Mouse (Mus musculus): ENCODE results near the gene Tmem237. TPM values are rescaled to one million over a fixed set of nuclear protein-coding genes. Genes with fewer than 3 reads are reported as not detected.

Tmem237 gene
- polyA plus RNA-seq, 1 experiment from 2014 or later, result 49.9 TPM

DNA sequence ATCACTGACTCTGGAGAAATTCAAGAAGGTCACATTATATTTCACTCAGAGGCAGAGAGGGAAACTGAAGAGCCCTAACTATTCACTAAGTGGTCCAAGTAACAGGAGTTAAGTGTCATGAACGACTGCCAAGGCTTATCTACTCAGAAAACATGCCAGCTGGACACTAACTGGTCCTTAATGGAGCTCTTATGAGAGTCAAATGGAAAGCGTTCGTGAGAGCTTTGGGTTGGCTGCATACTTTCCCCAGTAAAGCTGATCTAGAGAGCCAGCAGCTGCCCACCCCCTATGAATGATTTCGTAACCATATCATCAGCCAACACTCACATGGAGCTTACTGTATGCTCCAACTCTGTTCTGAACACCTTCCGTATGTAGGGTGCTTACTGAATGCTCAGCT lies 14.2 kb upstream of the Tmem237 start:
- Histone ChIP-seq H3K4me2 (replicated peaks; ENCODE audit: low read depth, low read length) (no peak overlapping the region), H3K9me3 (ENCODE audit: control insufficient read depth, low read length) (no peaks in the 10 kb centered on the region), H3K36me3 (ENCODE audit: control insufficient read depth, insufficient read depth, low read length) (no peaks in the 10 kb centered on the region), H3K4me1 (ENCODE audit: control insufficient read depth, insufficient read depth, low read length) (no peaks in the 10 kb centered on the region), H3K4me3 (ENCODE audit: low read length) (no peak overlapping the region), H3K9ac (ENCODE audit: low read depth, low read length) (no peak overlapping the region), H3K27ac (ENCODE audit: low read depth, low read length) (no peak overlapping the region), H3K27me3 (ENCODE audit: control insufficient read depth, insufficient read depth, low read length) (no peaks in the 10 kb centered on the region)
- WGBS, result 62% methylated on average over 5 of the region's 5 CpGs
- ATAC-seq (ENCODE audit: low FRiP score, low TSS enrichment), result no peak

DNA sequence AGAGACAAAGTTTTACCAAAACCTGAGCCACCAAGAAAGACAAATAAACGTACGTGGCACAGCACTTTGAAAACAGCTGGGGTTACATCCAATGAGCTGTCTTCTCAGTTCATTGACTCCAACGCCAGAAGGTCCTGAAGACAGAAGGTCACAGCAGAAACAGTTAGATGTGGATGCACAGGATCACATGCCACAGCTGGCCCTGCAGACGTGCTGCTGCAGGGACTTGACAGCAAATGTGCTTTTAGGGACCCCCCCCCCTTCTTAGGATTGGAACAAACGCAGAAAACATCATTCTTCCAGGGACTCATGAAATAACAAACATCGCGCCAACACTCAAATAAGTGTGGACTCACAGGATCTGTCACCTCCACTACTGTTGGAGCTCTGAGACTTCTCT lies 8.7 kb upstream of the Tmem237 start:
- no peak for ATAC-seq (ENCODE audit: low FRiP score, low TSS enrichment)
- H3K4me2 ChIP-seq (replicated peaks; ENCODE audit: low read depth, low read length), result no peak overlapping the region
- no peaks in the 10 kb centered on the region for H3K36me3 ChIP-seq (ENCODE audit: control insufficient read depth, insufficient read depth, low read length)
- H3K9ac ChIP-seq (ENCODE audit: low read depth, low read length), result no peak overlapping the region
- H3K27ac ChIP-seq (ENCODE audit: low read depth, low read length), result no peak overlapping the region
- H3K27me3 ChIP-seq (ENCODE audit: control insufficient read depth, insufficient read depth, low read length), result no peaks in the 10 kb centered on the region
- H3K4me1 ChIP-seq (ENCODE audit: control insufficient read depth, insufficient read depth, low read length), result no peaks in the 10 kb centered on the region
- H3K4me3 ChIP-seq (ENCODE audit: low read length), result no peak overlapping the region
- 43% methylated on average over 7 of the region's 7 CpGs for WGBS
- no peaks in the 10 kb centered on the region for H3K9me3 ChIP-seq (ENCODE audit: control insufficient read depth, low read length)

DNA sequence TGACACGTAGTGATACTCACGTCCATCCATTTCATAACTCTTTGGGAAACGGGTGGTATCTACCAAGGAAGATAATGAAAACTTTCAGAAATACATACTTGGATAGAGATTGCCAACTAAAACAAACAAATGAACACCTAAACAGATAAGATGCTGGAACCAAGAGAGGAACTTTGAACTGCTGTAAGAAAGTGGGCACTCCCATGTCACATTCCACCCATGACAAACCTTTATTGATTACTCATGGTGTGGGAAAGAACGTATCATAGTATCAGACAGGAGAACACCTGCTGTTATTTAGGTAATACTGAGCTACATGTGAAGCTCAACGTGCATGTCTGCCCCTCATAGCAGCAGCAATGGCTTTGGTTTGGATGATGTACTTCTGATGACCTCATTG lies 5.3 kb upstream of the Tmem237 start:
- Histone ChIP-seq H3K4me3 (ENCODE audit: low read length) (no peak overlapping the region), H3K9me3 (ENCODE audit: control insufficient read depth, low read length) (no peaks in the 10 kb centered on the region), H3K4me2 (replicated peaks; ENCODE audit: low read depth, low read length) (no peak overlapping the region), H3K36me3 (ENCODE audit: control insufficient read depth, insufficient read depth, low read length) (no peaks in the 10 kb centered on the region), H3K27ac (ENCODE audit: low read depth, low read length) (no peak overlapping the region), H3K4me1 (ENCODE audit: control insufficient read depth, insufficient read depth, low read length) (no peaks in the 10 kb centered on the region), H3K27me3 (ENCODE audit: control insufficient read depth, insufficient read depth, low read length) (no peaks in the 10 kb centered on the region), H3K9ac (ENCODE audit: low read depth, low read length) (no peak overlapping the region)
- no peak for ATAC-seq (ENCODE audit: low FRiP score, low TSS enrichment)
- WGBS, result 89% methylated on average over 5 of the region's 5 CpGs

DNA sequence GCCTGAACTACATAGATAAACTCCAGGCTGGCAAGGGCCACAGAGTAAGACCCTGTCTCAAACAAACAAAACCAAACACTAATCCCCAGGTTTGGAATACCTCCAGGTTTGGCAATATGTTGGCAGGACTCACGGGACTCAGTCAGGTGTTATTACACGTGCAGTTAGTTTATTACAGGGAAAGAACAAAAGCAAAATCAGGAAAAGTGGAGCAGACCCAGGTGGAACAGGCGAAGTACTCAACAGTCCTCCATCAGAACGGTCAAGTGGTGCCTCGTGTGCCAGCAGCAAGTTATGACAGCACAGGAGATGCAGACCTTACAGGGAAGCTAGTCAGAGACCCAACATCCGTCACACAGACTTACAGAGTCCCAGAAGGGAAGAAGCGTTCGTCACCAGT lies 9.7 kb downstream of the Tmem237 start:
- H3K36me3 ChIP-seq (ENCODE audit: control insufficient read depth, insufficient read depth, low read length), result peaks cover 41% of the 10 kb centered on the region; the same call in 1 of the 2 replicates
- 79% methylated on average over 8 of the region's 8 CpGs for WGBS

DNA sequence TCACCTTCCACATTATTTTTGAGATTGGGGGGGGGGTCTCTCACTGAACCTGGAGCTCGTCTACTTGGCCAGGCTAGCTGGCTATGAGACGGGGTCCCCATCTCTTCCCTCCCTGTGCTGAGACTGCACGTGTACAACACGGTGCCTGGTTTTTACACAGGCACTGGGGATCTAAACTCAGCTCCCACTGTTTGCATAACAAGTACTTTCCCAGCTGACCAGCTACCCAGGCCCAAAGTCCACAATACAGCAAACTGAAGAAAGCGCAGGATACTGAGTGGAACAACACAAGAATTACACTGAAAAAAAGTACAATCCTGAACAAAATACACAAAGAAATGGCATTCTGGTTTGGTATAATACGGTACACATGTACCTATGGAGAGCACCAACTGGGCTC lies 18.1 kb downstream of the Tmem237 start:
- no peak overlapping the region for H3K4me3 ChIP-seq (ENCODE audit: low read length)
- no peak overlapping the region for H3K9ac ChIP-seq (ENCODE audit: low read depth, low read length)
- no peaks in the 10 kb centered on the region for H3K27me3 ChIP-seq (ENCODE audit: control insufficient read depth, insufficient read depth, low read length)
- no peak overlapping the region for H3K27ac ChIP-seq (ENCODE audit: low read depth, low read length)
- no peaks in the 10 kb centered on the region for H3K9me3 ChIP-seq (ENCODE audit: control insufficient read depth, low read length)
- H3K4me2 ChIP-seq (replicated peaks; ENCODE audit: low read depth, low read length), result no peak overlapping the region
- H3K36me3 ChIP-seq (ENCODE audit: control insufficient read depth, insufficient read depth, low read length), result peaks cover 23% of the 10 kb centered on the region
- ATAC-seq (ENCODE audit: low FRiP score, low TSS enrichment), result no peak
- WGBS, result 94% methylated on average over 6 of the region's 6 CpGs
- no peaks in the 10 kb centered on the region for H3K4me1 ChIP-seq (ENCODE audit: control insufficient read depth, insufficient read depth, low read length)

More for the DNA sequence above, 9.7 kb downstream of the Tmem237 start:
- ATAC-seq (ENCODE audit: low FRiP score, low TSS enrichment), result no peak
- H3K4me2 ChIP-seq (replicated peaks; ENCODE audit: low read depth, low read length), result no peak overlapping the region
- no peaks in the 10 kb centered on the region for H3K4me1 ChIP-seq (ENCODE audit: control insufficient read depth, insufficient read depth, low read length)
- no peak overlapping the region for H3K4me3 ChIP-seq (ENCODE audit: low read length)
- H3K27ac ChIP-seq (ENCODE audit: low read depth, low read length), result no peak overlapping the region
- H3K27me3 ChIP-seq (ENCODE audit: control insufficient read depth, insufficient read depth, low read length), result no peaks in the 10 kb centered on the region
- H3K9me3 ChIP-seq (ENCODE audit: control insufficient read depth, low read length), result no peaks in the 10 kb centered on the region
- no peak overlapping the region for H3K9ac ChIP-seq (ENCODE audit: low read depth, low read length)

DNA sequence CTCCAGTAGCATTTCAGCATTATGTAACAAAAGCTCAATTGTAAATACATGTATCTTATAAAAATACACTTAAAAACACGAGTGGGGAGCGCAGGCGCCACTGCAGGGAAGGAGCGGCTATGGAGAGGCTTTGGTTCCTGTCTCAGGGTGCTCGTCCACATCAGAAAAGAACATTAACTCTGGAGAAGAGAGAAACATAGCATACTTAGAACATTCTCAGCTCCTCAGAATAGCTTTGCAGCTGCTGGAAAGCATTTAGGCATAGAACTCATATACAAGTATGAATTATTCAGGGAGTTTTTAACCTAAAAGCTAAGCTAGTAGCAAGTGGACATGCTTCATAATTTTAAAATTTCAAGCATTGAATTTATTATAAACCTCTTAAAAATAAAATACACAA lies 19.2 kb downstream of the Tmem237 start:
- H3K27me3 ChIP-seq (ENCODE audit: control insufficient read depth, insufficient read depth, low read length), result no peaks in the 10 kb centered on the region
- no peaks in the 10 kb centered on the region for H3K9me3 ChIP-seq (ENCODE audit: control insufficient read depth, low read length)
- H3K4me1 ChIP-seq (ENCODE audit: control insufficient read depth, insufficient read depth, low read length), result no peaks in the 10 kb centered on the region
- no peak overlapping the region for H3K9ac ChIP-seq (ENCODE audit: low read depth, low read length)
- no peak overlapping the region for H3K4me2 ChIP-seq (replicated peaks; ENCODE audit: low read depth, low read length)
- 94% methylated on average over 5 of the region's 5 CpGs for WGBS
- H3K4me3 ChIP-seq (ENCODE audit: low read length), result no peak overlapping the region
- no peak for ATAC-seq (ENCODE audit: low FRiP score, low TSS enrichment)
- no peak overlapping the region for H3K27ac ChIP-seq (ENCODE audit: low read depth, low read length)
- H3K36me3 ChIP-seq (ENCODE audit: control insufficient read depth, insufficient read depth, low read length), result peaks cover 18% of the 10 kb centered on the region

DNA sequence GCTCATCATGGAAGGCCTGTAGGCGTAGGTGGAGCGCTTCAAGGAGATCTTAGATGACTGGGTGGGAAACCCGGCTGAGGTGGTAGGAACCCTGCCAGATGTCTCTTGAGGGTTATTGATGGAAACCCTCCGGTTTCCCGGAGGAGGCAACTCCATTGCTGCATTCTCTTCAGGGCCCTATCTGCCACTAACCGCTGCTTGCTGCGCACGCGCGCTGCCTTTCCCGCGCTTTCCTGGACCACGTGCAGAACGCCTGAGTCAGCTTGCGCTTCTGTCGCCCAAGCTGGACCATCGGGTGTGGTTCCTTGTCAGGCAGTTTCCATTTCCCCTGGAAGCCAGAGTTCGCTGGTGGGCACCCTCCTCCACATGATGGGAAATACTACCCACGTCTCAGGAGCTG lies 25.5 kb downstream of the Tmem237 start, which contains the start of gene C2cd6:
TSS of gene C2cd6 (minus strand) at position 196 of the 400 bp plus-strand sequence.
- no peaks in the 10 kb centered on the region for H3K36me3 ChIP-seq (ENCODE audit: control insufficient read depth, insufficient read depth, low read length)
- H3K9ac ChIP-seq (ENCODE audit: low read depth, low read length), result no peak within 1 kb of the TSS
- H3K4me1 ChIP-seq (ENCODE audit: control insufficient read depth, insufficient read depth, low read length), result no peaks in the 10 kb centered on the region
- no peak within 1 kb of the TSS for H3K4me2 ChIP-seq (replicated peaks; ENCODE audit: low read depth, low read length)
- H3K4me3 ChIP-seq (ENCODE audit: low read length), result no peak within 1 kb of the TSS
- H3K27ac ChIP-seq (ENCODE audit: low read depth, low read length), result no peak within 1 kb of the TSS
- no peaks in the 10 kb centered on the region for H3K9me3 ChIP-seq (ENCODE audit: control insufficient read depth, low read length)
- no peaks in the 10 kb centered on the region for H3K27me3 ChIP-seq (ENCODE audit: control insufficient read depth, insufficient read depth, low read length)
- no peak for ATAC-seq (ENCODE audit: low FRiP score, low TSS enrichment)
- 92% methylated on average over 19 of the region's 19 CpGs for WGBS

DNA sequence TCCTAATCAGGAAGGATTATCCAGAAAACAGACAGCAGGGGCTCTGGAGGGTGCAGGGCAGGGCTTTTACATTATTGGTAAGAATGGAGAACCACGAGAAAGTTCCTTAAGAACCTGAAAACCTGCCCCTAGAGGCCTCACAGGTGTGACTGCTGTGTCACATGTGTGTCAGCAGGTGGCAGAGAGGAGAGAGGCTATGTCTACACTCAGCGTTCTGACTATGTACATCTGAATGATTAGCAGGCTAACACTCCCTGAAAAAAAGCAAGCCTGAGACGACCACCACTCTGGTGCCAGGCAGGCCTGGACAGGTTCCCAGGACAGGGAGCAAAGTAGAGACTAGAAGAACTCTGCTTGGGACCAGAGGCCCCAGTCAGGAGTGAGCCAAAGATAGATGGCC lies 49.3 kb downstream of the Tmem237 start:
- H3K27ac ChIP-seq (ENCODE audit: low read depth, low read length), result no peak overlapping the region
- no peaks in the 10 kb centered on the region for H3K9me3 ChIP-seq (ENCODE audit: control insufficient read depth, low read length)
- WGBS, result 34% methylated on average over 3 of the region's 3 CpGs
- H3K9ac ChIP-seq (ENCODE audit: low read depth, low read length), result no peak overlapping the region
- H3K4me1 ChIP-seq (ENCODE audit: control insufficient read depth, insufficient read depth, low read length), result no peaks in the 10 kb centered on the region
- H3K36me3 ChIP-seq (ENCODE audit: control insufficient read depth, insufficient read depth, low read length), result no peaks in the 10 kb centered on the region
- no peaks in the 10 kb centered on the region for H3K27me3 ChIP-seq (ENCODE audit: control insufficient read depth, insufficient read depth, low read length)
- H3K4me2 ChIP-seq (replicated peaks; ENCODE audit: low read depth, low read length), result no peak overlapping the region
- H3K4me3 ChIP-seq (ENCODE audit: low read length), result no peak overlapping the region
- no peak for ATAC-seq (ENCODE audit: low FRiP score, low TSS enrichment)

DNA sequence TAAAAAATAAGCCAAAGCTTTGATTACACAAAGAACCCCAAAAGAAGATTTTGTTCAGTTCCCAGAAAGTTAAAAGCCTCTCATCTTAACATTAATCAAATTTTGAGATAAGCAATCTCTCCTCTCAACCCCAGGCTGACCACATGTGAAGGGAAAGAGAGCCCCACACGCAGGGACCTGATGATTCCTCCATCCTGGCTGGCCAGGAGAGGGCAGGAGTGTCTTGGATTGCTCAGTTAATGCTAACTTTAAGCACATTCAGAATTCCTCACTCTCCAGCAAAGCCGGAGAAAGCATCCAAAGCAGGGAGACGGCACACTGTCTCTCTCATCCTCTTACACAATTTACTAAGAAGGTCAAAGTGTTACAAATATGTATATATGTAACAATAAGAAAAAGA lies 52.2 kb downstream of the Tmem237 start:
- Histone ChIP-seq H3K4me2 (replicated peaks; ENCODE audit: low read depth, low read length) (no peak overlapping the region), H3K4me3 (ENCODE audit: low read length) (no peak overlapping the region), H3K36me3 (ENCODE audit: control insufficient read depth, insufficient read depth, low read length) (no peaks in the 10 kb centered on the region), H3K4me1 (ENCODE audit: control insufficient read depth, insufficient read depth, low read length) (no peaks in the 10 kb centered on the region), H3K27ac (ENCODE audit: low read depth, low read length) (no peak overlapping the region), H3K9ac (ENCODE audit: low read depth, low read length) (no peak overlapping the region), H3K27me3 (ENCODE audit: control insufficient read depth, insufficient read depth, low read length) (no peaks in the 10 kb centered on the region), H3K9me3 (ENCODE audit: control insufficient read depth, low read length) (no peaks in the 10 kb centered on the region)
- no peak for ATAC-seq (ENCODE audit: low FRiP score, low TSS enrichment)
- 6% methylated on average over 3 of the region's 3 CpGs for WGBS

DNA sequence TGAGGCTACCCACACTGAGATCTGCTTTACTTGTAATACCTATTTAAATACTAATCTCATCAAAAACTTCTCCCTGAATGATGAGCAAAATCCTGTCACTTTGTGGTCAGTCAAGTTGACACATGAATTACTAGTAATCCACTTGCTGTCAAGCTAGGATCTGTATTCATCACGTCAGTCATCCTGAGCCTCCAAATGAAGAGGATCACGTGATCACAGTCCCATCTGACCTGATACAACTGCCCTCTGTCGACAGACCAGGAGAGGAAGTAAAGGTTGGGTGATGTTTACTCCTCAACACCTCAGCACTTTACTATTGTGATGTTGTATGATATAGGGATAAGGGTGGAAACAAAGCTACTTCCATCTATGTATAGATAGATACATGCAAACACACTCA lies 56.5 kb downstream of the Tmem237 start:
- Histone ChIP-seq H3K27ac (ENCODE audit: low read depth, low read length) (no peak overlapping the region), H3K36me3 (ENCODE audit: control insufficient read depth, insufficient read depth, low read length) (no peaks in the 10 kb centered on the region), H3K9me3 (ENCODE audit: control insufficient read depth, low read length) (no peaks in the 10 kb centered on the region), H3K9ac (ENCODE audit: low read depth, low read length) (no peak overlapping the region), H3K27me3 (ENCODE audit: control insufficient read depth, insufficient read depth, low read length) (no peaks in the 10 kb centered on the region), H3K4me2 (replicated peaks; ENCODE audit: low read depth, low read length) (no peak overlapping the region), H3K4me3 (ENCODE audit: low read length) (no peak overlapping the region), H3K4me1 (ENCODE audit: control insufficient read depth, insufficient read depth, low read length) (no peaks in the 10 kb centered on the region)
- no peak for ATAC-seq (ENCODE audit: low FRiP score, low TSS enrichment)
- WGBS, result 61% methylated on average over 3 of the region's 3 CpGs
